Mouse (Mus musculus): ENCODE data around the gene Pde4c. TPM values are rescaled to one million over a fixed set of nuclear protein-coding genes. Genes with fewer than 3 reads are reported as not detected.

Pde4c gene
- polyA plus RNA-seq, 1 experiment from 2014 or later: 8.0 TPM

GRCm38 (mm10) chr8:70679404-70679803 is 44.1 kb upstream of the Pde4c start:
- Histone ChIP-seq H3K4me3 (replicated peaks; ENCODE audit: low read depth, low read length) (no peak overlapping the region), H3K4me2 (ENCODE audit: low read length) (no peak overlapping the region), H3K27me3 (ENCODE audit: insufficient read depth, low read length) (no peaks in the 10 kb centered on the region), H3K36me3 (ENCODE audit: insufficient read depth, low read length) (peaks cover 18% of the 10 kb centered on the region), H3K9ac (ENCODE audit: low read depth, low read length) (no peak overlapping the region), H3K27ac (no peak overlapping the region), H3K4me1 (replicated peaks; ENCODE audit: insufficient read depth, low read length) (peaks cover 17% of the 10 kb centered on the region; the same call in 1 of the 2 replicates), H3K9me3 (replicated peaks; ENCODE audit: low read length) (no peaks in the 10 kb centered on the region)
- TF ChIP-seq CTCF (IDR thresholded peaks at IDR 0.05; ENCODE audit: low read depth): no peak
- 86% methylated on average over 4 of the region's 4 CpGs for WGBS
- ATAC-seq (replicated peaks; ENCODE audit: low FRiP score, low read depth): no peak
- DNase-seq (ENCODE audit: low spot score): no peak

GRCm38 (mm10) chr8:70680039-70680438 is 43.5 kb upstream of the Pde4c start:
- H3K4me2 ChIP-seq (ENCODE audit: low read length): no peak overlapping the region
- H3K27me3 ChIP-seq (ENCODE audit: insufficient read depth, low read length): no peaks in the 10 kb centered on the region
- no peak overlapping the region for H3K9ac ChIP-seq (ENCODE audit: low read depth, low read length)
- DNase-seq (ENCODE audit: low spot score) (no peak), ATAC-seq (replicated peaks; ENCODE audit: low FRiP score, low read depth) (no peak)
- peaks cover 10% of the 10 kb centered on the region; the same call in 1 of the 2 replicates for H3K4me1 ChIP-seq (replicated peaks; ENCODE audit: insufficient read depth, low read length)
- peaks cover 18% of the 10 kb centered on the region for H3K36me3 ChIP-seq (ENCODE audit: insufficient read depth, low read length)
- 59% methylated on average over 3 of the region's 3 CpGs for WGBS
- H3K4me3 ChIP-seq (replicated peaks; ENCODE audit: low read depth, low read length): no peak overlapping the region
- no peak for TF ChIP-seq CTCF (IDR thresholded peaks at IDR 0.05; ENCODE audit: low read depth)
- H3K27ac ChIP-seq: no peak overlapping the region
- H3K9me3 ChIP-seq (replicated peaks; ENCODE audit: low read length): no peaks in the 10 kb centered on the region

DNA sequence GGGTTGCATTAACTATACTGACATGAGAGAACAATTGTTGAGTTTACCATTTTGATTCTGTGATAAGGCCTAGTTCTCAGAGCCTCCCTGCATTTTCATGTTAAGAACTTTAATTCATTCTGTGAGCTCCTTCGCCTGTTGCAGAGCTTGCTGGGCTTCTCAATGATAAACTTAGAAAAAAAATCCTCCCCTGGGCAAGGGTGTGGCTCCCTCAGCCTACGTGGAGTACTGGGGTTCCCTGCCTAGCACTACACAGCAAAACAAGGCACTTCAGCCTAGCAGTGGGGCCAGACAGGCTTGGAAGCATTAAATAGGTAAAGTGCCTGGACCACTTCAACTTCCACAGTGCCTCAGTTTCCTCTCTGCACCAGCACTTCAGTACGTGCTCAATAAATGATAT is 42.1 kb upstream of the Pde4c start:
- no peak overlapping the region for H3K4me2 ChIP-seq (ENCODE audit: low read length)
- no peak overlapping the region for H3K27ac ChIP-seq
- no peak overlapping the region for H3K4me3 ChIP-seq (replicated peaks; ENCODE audit: low read depth, low read length)
- WGBS: 71% methylated on average over 3 of the region's 3 CpGs
- DNase-seq (ENCODE audit: low spot score): no peak
- no peaks in the 10 kb centered on the region for H3K9me3 ChIP-seq (replicated peaks; ENCODE audit: low read length)
- no peak overlapping the region for H3K9ac ChIP-seq (ENCODE audit: low read depth, low read length)
- ATAC-seq (replicated peaks; ENCODE audit: low FRiP score, low read depth): no peak
- peaks cover 9% of the 10 kb centered on the region; the same call in 1 of the 2 replicates for H3K4me1 ChIP-seq (replicated peaks; ENCODE audit: insufficient read depth, low read length)
- peaks cover 17% of the 10 kb centered on the region for H3K36me3 ChIP-seq (ENCODE audit: insufficient read depth, low read length)
- no peaks in the 10 kb centered on the region for H3K27me3 ChIP-seq (ENCODE audit: insufficient read depth, low read length)
- TF ChIP-seq CTCF (IDR thresholded peaks at IDR 0.05; ENCODE audit: low read depth): no peak

DNA sequence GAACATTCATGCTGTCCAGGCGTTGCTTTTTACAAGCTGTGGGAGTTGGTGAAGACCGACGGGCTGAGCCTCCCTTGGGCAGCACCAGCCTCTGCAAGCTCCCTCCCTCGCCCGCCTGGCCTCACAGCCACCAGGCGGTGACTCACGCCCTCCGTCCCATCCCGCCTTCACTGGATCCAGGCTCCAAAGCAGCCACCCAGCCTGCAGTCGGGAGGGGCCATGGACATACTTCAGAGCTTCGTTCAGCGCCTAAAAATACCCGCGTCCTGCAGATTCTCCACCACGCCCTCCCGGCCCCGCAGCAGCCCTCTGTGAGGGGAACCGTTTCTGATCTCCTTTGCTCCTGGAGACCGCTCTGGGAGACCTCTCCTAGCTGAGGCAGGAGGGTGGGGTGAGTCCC is 41.3 kb upstream of the Pde4c start:
- peaks cover 15% of the 10 kb centered on the region; the same call in 1 of the 2 replicates for H3K36me3 ChIP-seq (ENCODE audit: insufficient read depth, low read length)
- H3K4me3 ChIP-seq (replicated peaks; ENCODE audit: low read depth, low read length): no peak overlapping the region
- peaks cover 9% of the 10 kb centered on the region; the same call in 1 of the 2 replicates for H3K4me1 ChIP-seq (replicated peaks; ENCODE audit: insufficient read depth, low read length)
- ATAC-seq (replicated peaks; ENCODE audit: low FRiP score, low read depth) (peak; percentile 53; the same call in 1 of the 2 replicates), DNase-seq (ENCODE audit: low spot score) (peak; percentile 76)
- peak overlapping the region; percentile 35; the same call in 1 of the 2 replicates for H3K4me2 ChIP-seq (ENCODE audit: low read length)
- 1% methylated on average over 19 of the region's 19 CpGs for WGBS
- no peak overlapping the region for H3K27ac ChIP-seq
- no peaks in the 10 kb centered on the region for H3K9me3 ChIP-seq (replicated peaks; ENCODE audit: low read length)
- H3K9ac ChIP-seq (ENCODE audit: low read depth, low read length): peak overlapping the region; percentile 44; the same call in 1 of the 2 replicates
- H3K27me3 ChIP-seq (ENCODE audit: insufficient read depth, low read length): no peaks in the 10 kb centered on the region
- peak; percentile 43 for TF ChIP-seq CTCF (IDR thresholded peaks at IDR 0.05; ENCODE audit: low read depth)

GRCm38 (mm10) chr8:70682692-70683091 is 40.8 kb upstream of the Pde4c start:
- no peaks in the 10 kb centered on the region for H3K9me3 ChIP-seq (replicated peaks; ENCODE audit: low read length)
- H3K27ac ChIP-seq: no peak overlapping the region
- H3K36me3 ChIP-seq (ENCODE audit: insufficient read depth, low read length): peaks cover 15% of the 10 kb centered on the region; the same call in 1 of the 2 replicates
- no peak for TF ChIP-seq CTCF (IDR thresholded peaks at IDR 0.05; ENCODE audit: low read depth)
- no peak overlapping the region for H3K4me3 ChIP-seq (replicated peaks; ENCODE audit: low read depth, low read length)
- no peak for ATAC-seq (replicated peaks; ENCODE audit: low FRiP score, low read depth)
- no peak for DNase-seq (ENCODE audit: low spot score)
- peaks cover 9% of the 10 kb centered on the region; the same call in 1 of the 2 replicates for H3K4me1 ChIP-seq (replicated peaks; ENCODE audit: insufficient read depth, low read length)
- H3K27me3 ChIP-seq (ENCODE audit: insufficient read depth, low read length): no peaks in the 10 kb centered on the region
- H3K9ac ChIP-seq (ENCODE audit: low read depth, low read length): 0 out of 2 replicates have a peak overlapping the region, but pooled peaks have one; percentile 44
- peak overlapping the region; percentile 35; the same call in 1 of the 2 replicates for H3K4me2 ChIP-seq (ENCODE audit: low read length)
- WGBS: 65% methylated on average over 3 of the region's 3 CpGs

- Histone ChIP-seq H3K9me3 (replicated peaks; ENCODE audit: low read length) (no peaks in the 10 kb centered on the region), H3K4me1 (replicated peaks; ENCODE audit: insufficient read depth, low read length) (peaks cover 9% of the 10 kb centered on the region; the same call in 1 of the 2 replicates), H3K4me2 (ENCODE audit: low read length) (no peak overlapping the region), H3K4me3 (replicated peaks; ENCODE audit: low read depth, low read length) (no peak overlapping the region), H3K36me3 (ENCODE audit: insufficient read depth, low read length) (0 out of 2 replicates have a peak, but pooled peaks cover 5% of the 10 kb centered on the region), H3K27me3 (ENCODE audit: insufficient read depth, low read length) (no peaks in the 10 kb centered on the region), H3K27ac (no peak overlapping the region), H3K9ac (ENCODE audit: low read depth, low read length) (no peak overlapping the region)
- ATAC-seq (replicated peaks; ENCODE audit: low FRiP score, low read depth) (no peak), DNase-seq (ENCODE audit: low spot score) (no peak)
- TF ChIP-seq CTCF (IDR thresholded peaks at IDR 0.05; ENCODE audit: low read depth): no peak
- 53% methylated on average over 7 of the region's 7 CpGs for WGBS
Measured at GRCm38 (mm10) chr8:70684291-70684690, 39.2 kb upstream of the Pde4c start.

DNA sequence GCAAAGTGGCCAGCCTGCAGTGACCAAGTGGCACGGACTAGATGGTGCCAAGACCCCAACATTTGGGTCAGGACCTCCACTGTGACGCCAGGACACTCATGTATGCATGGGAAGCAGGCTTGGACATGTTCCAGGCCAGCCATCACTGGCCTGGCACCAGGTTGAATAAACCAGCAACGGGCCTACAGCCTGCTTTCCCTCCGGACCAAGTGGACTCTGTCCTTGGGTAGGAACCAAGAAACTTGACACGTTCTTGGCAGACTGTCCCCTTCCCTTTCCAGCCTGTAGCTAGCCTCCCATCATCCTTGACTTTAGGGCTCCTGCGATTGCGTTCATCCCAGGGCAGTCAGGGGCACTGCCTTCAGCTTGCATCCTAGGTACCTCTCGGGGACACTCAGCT is 35.9 kb upstream of the Pde4c start:
- Histone ChIP-seq H3K4me3 (replicated peaks; ENCODE audit: low read depth, low read length) (no peak overlapping the region), H3K9me3 (replicated peaks; ENCODE audit: low read length) (no peaks in the 10 kb centered on the region), H3K36me3 (ENCODE audit: insufficient read depth, low read length) (no peaks in the 10 kb centered on the region), H3K4me2 (ENCODE audit: low read length) (no peak overlapping the region), H3K27ac (no peak overlapping the region), H3K4me1 (replicated peaks; ENCODE audit: insufficient read depth, low read length) (peaks cover 12% of the 10 kb centered on the region), H3K9ac (ENCODE audit: low read depth, low read length) (no peak overlapping the region), H3K27me3 (ENCODE audit: insufficient read depth, low read length) (no peaks in the 10 kb centered on the region)
- TF ChIP-seq CTCF (IDR thresholded peaks at IDR 0.05; ENCODE audit: low read depth): no peak
- ATAC-seq (replicated peaks; ENCODE audit: low FRiP score, low read depth) (no peak), DNase-seq (ENCODE audit: low spot score) (peak; percentile 54)
- 65% methylated on average over 8 of the region's 8 CpGs for WGBS

All from kidney, postnatal 0 days (tissue).